Mouse (Mus musculus) lung, postnatal 0 days (tissue): Measurements from ENCODE around the gene Abhd17c. TPM values are rescaled to one million over a fixed set of nuclear protein-coding genes. Genes with fewer than 3 reads are reported as not detected.

Experiments
- ATAC-seq: fragments of 200-750 bp; cut with Nextera tagmentation; 2 replicates; pipeline ENCODE4 v1.8.0; 2017; ENCODE audit warnings: moderate library complexity
- DNase-seq: peaks from one replicate; pipeline ENCODE4 v3.0.0-alpha.2; 2016; ENCODE audit warnings: low spot score
- H3K27ac ChIP-seq: fragments of 300-500 bp; sonication (generic); 2 replicates; pipeline ENCODE4 v1.5.1; 2014; ENCODE audit warnings: antibody characterized with exemption, mild to moderate bottlenecking, low read length, mixed read lengths
- H3K27me3 ChIP-seq: fragments of 300-500 bp; sonication (generic); replicated peaks from 2 replicates; pipeline ENCODE4 v1.6.1; 2014; ENCODE audit warnings: low read length, mixed read lengths; ENCODE audit not compliant: insufficient read depth
- H3K36me3 ChIP-seq: fragments of 300-500 bp; sonication (generic); 2 replicates; pipeline ENCODE4 v1.6.1; 2014; ENCODE audit warnings: low read length, mixed read lengths; ENCODE audit not compliant: insufficient read depth
- H3K4me1 ChIP-seq: fragments of 300-500 bp; sonication (generic); 2 replicates; pipeline ENCODE4 v1.6.1; 2014; ENCODE audit warnings: antibody characterized with exemption, low read depth, low read length, mixed read lengths; ENCODE audit not compliant: insufficient read depth
- H3K4me2 ChIP-seq: fragments of 300-500 bp; sonication (generic); replicated peaks from 2 replicates; pipeline ENCODE4 v1.6.1; 2014; ENCODE audit warnings: low read depth, mild to moderate bottlenecking, low read length, moderate library complexity, mixed read lengths
- H3K4me3 ChIP-seq: fragments of 300-500 bp; sonication (generic); 2 replicates; pipeline ENCODE4 v1.5.1; 2014; ENCODE audit warnings: low read depth, low read length
- H3K9ac ChIP-seq: fragments of 300-500 bp; sonication (generic); replicated peaks from 2 replicates; pipeline ENCODE4 v1.6.1; 2014; ENCODE audit warnings: low read depth, mild to moderate bottlenecking
- H3K9me3 ChIP-seq: fragments of 300-500 bp; sonication (generic); 2 replicates; pipeline ENCODE4 v1.6.1; 2016; ENCODE audit warnings: low read length, mixed read lengths
- CTCF ChIP-seq: IDR thresholded peaks from 2 replicates; pipeline ENCODE4 v1.5.1; 2016; ENCODE audit warnings: antibody characterized with exemption, mild to moderate bottlenecking
- EP300 ChIP-seq: IDR thresholded peaks from 2 replicates; pipeline ENCODE4 v1.6.1; 2016; ENCODE audit warnings: antibody characterized with exemption, mild to moderate bottlenecking, control low read depth
- WGBS: fragments of 180-500 bp; shearing (Covaris S2); extraction: QIAGEN DNeasy Blood & Tissue Kit; methylation state at CpG from one replicate; pipeline ENCODE4 v1.1.7; 2014; 5-methylcytosine and 5-hydroxymethylcytosine counted together
- polyA plus RNA-seq: library from polyadenylated mRNA; unstranded; fragments of >200 nt; fragmentation: Nextera tagmentation; extraction: Ambion mirVana; gene quantifications from 2 replicates; pipeline ENCODE4 v1.2.1, GENCODE M21; 2015

Abhd17c gene
- polyA plus RNA-seq, 1 experiment from 2014 or later: 91.3 TPM

- no peak overlapping the region for H3K9ac ChIP-seq
- TF ChIP-seq EP300 (peak; percentile 97), CTCF (no peak)
- peak; percentile 71 for ATAC-seq
- H3K27ac ChIP-seq: 0 out of 2 replicates have a peak overlapping the region, but pooled peaks have one; percentile 9
- no peaks in the 10 kb centered on the region for H3K4me1 ChIP-seq
- WGBS: 43% methylated on average over 4 of the region's 4 CpGs
- no peak overlapping the region for H3K4me3 ChIP-seq
- no peak overlapping the region for H3K4me2 ChIP-seq
- H3K27me3 ChIP-seq: peaks cover under 1% of the 10 kb centered on the region
- H3K36me3 ChIP-seq: no peaks in the 10 kb centered on the region
- no peaks in the 10 kb centered on the region for H3K9me3 ChIP-seq
- peak; percentile 74 for DNase-seq
Observed at GRCm38 (mm10) chr7:84090793-84091192, 60.9 kb downstream of the Abhd17c start.

GRCm38 (mm10) chr7:84089777-84090176 is 61.9 kb downstream of the Abhd17c start:
- Histone ChIP-seq H3K9ac (no peak overlapping the region), H3K4me1 (no peaks in the 10 kb centered on the region), H3K27ac (no peak overlapping the region), H3K4me3 (no peak overlapping the region), H3K9me3 (no peaks in the 10 kb centered on the region), H3K36me3 (no peaks in the 10 kb centered on the region), H3K27me3 (peaks cover 11% of the 10 kb centered on the region), H3K4me2 (no peak overlapping the region)
- WGBS: 18% methylated on average over 1 of the region's 1 CpGs
- peak; percentile 58 for DNase-seq
- ATAC-seq: no peak
- TF ChIP-seq EP300: no peak
- TF ChIP-seq CTCF: peak; percentile 82

DNA sequence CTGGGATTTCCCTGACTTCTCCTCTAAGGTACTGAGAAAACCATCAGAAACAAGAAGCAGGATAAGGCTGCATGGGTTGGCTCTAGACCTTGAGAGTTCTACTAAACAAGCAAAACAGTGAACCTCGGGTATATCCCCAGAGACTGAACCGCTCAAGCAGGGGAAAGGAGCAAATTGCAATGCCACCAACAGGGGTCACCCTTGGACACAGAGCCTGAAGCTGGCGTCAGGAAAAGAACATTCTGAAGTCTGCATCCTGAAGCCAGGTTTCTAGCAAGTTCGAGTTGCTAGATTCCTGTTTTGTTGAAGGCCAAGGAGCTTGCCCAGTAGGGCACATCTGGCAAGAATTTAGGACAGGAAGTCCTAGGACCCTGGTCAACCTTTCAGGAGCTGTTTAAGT is 62.7 kb downstream of the Abhd17c start:
- Histone ChIP-seq H3K9me3 (no peaks in the 10 kb centered on the region), H3K36me3 (no peaks in the 10 kb centered on the region), H3K4me1 (no peaks in the 10 kb centered on the region), H3K4me3 (no peak overlapping the region), H3K9ac (no peak overlapping the region), H3K4me2 (no peak overlapping the region), H3K27ac (no peak overlapping the region), H3K27me3 (peaks cover 13% of the 10 kb centered on the region)
- TF ChIP-seq EP300 (no peak), CTCF (peak; percentile 95)
- ATAC-seq: 0 out of 2 replicates have a peak, but pooled peaks have one; percentile 16
- DNase-seq: peak; percentile 87
- WGBS: 4% methylated on average over 4 of the region's 4 CpGs

DNA sequence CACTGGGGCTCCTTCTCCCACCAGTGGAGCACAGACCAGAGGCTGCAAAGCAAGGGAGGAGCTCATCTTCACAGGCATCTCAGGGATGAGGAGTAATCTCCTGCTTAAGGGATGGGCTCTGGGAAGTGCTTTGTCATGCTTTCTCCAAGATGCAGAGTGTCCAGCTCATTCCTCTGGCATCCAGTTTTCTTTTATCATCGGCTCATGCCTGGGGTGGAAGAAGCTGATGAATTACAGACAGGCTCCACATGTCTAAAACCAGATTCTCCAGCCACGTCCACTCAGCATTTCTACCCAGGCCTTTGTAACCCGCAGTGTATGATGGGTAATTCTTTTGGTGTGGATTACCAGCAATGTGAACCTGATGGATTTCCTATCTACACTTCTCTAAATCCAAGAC is 63.5 kb downstream of the Abhd17c start:
- ATAC-seq: no peak
- Histone ChIP-seq H3K9me3 (no peaks in the 10 kb centered on the region), H3K27me3 (peaks cover 13% of the 10 kb centered on the region), H3K4me1 (no peaks in the 10 kb centered on the region), H3K4me2 (no peak overlapping the region), H3K9ac (no peak overlapping the region), H3K4me3 (no peak overlapping the region), H3K27ac (no peak overlapping the region), H3K36me3 (no peaks in the 10 kb centered on the region)
- no peak for TF ChIP-seq CTCF
- TF ChIP-seq EP300: no peak
- no peak for DNase-seq
- WGBS: 60% methylated on average over 3 of the region's 3 CpGs

- Histone ChIP-seq H3K36me3 (no peaks in the 10 kb centered on the region), H3K4me1 (no peaks in the 10 kb centered on the region), H3K27me3 (peaks cover 13% of the 10 kb centered on the region), H3K4me3 (peak within 1 kb of the TSS; percentile 35), H3K9ac (no peak within 1 kb of the TSS), H3K9me3 (no peaks in the 10 kb centered on the region), H3K4me2 (peak within 1 kb of the TSS; percentile 85), H3K27ac (no peak within 1 kb of the TSS)
- DNase-seq (peak; percentile 90), ATAC-seq (peak; percentile 81)
- WGBS: under 1% methylated on average over 53 of the region's 54 CpGs
- no peak for TF ChIP-seq EP300
- peak; percentile 94 for TF ChIP-seq CTCF
Observed at GRCm38 (mm10) chr7:84086039-84086829, 65.5 kb downstream of the Abhd17c start, which contains the start of gene Cemip. TSS of gene Cemip (minus strand) at chr7:84086502.

GRCm38 (mm10) chr7:84085049-84085945 is 66.4 kb downstream of the Abhd17c start:
- Histone ChIP-seq H3K36me3 (no peaks in the 10 kb centered on the region), H3K9ac (no peak overlapping the region), H3K4me1 (no peaks in the 10 kb centered on the region), H3K4me3 (peak overlapping the region; percentile 35; the same call in 1 of the 2 replicates), H3K27ac (no peak overlapping the region), H3K4me2 (peak overlapping the region; percentile 85), H3K9me3 (no peaks in the 10 kb centered on the region), H3K27me3 (peaks cover 13% of the 10 kb centered on the region)
- TF ChIP-seq EP300: no peak
- TF ChIP-seq CTCF: no peak
- peak; percentile 54 for ATAC-seq
- DNase-seq: peak; percentile 78
- WGBS: 6% methylated on average over 39 of the region's 39 CpGs
